Mouse (Mus musculus): ENCODE results near the gene Havcr1. TPM values are rescaled to one million over a fixed set of nuclear protein-coding genes. Genes with fewer than 3 reads are reported as not detected.

The Havcr1 gene
- polyA plus RNA-seq (2015; fragmentation: Nextera tagmentation; extraction: Ambion mirVana) = 0.06 and 0.08 TPM in 2 replicates

DNA sequence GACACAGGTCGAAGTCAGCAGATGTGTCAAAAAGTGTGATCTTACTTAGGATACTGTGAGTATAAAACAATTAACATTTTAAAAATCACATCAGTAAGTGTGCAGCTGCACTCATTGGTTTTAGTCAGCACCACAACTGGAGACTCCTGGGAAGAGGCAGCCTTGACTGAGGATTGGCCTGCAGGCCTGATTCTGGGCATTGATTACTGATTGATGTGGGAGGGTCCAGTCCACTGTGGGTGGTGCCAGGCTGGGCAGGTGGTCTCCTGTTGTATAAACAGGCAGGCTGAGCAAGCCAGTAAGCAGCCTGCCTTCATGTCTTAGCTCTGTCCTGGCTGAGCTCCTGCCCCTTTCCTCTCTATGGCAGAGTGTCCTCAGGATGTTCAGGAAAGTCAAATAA, at the start of gene Havcr1:
Gene Havcr1 (plus strand): TSS at position 5 of the 400 bp plus-strand sequence.

DNA sequence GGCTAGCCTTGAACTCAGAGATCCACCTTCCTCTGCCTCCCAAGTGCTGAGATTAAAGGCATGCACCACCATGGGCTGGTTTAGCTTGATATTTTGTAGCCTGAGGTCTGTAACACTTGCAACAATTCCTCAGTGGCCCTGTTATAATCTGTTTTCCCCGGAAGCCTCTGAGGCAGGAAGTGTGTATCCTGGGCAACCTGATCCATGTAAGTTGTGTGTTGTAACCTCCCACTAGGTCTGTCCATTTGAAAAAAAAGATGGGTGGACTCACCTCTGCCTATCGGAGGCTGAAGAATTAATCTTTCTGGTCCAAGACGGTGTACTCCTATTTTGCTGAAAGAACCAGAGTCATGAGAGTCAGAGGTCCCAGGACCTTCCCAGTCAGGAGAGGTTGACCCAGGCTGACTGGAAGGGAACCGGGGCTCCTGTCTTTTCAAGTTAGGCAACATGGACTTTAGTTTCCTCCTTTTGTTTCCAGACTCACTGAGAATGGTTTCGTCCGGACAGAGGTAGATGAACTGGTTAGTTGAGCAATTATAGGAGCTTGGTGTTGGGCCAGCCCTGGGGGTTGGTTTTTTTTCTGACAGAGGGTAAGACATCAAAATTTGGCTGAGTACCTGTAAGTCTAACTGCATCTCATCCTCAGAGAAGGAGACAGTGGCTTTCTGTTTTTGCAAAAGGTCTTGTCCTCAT, 28.1 kb upstream of the Havcr1 start, which contains the start of gene Timd2:
Gene Timd2 (minus strand): TSS at position 398 of the 693 bp plus-strand sequence.

DNA sequence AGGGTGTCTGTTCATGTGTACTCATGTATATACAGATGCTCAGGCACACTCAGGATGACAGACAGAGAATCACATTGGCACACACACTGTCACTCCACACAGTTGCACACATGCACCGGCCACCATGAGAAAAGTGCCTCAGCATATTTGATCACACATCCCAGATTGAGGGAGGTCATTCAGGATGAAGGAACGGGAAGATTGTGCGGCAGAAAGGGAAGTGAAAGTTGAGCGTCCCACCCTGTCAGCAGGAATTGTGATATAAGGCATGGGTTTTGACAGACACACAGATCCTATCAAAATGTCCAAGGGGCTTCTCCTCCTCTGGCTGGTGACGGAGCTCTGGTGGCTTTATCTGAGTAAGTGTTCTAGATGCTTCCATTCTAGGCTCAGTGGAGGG, 75.6 kb downstream of the Havcr1 start, which contains the start of gene Timd4:
Gene Timd4 (plus strand): TSS at position 290 of the 400 bp plus-strand sequence.

Other genes starting within 250 kb of the Havcr1 start
- not detected in 2 replicates for gene Gm12169, start 210.9 kb upstream of the Havcr1 start, polyA plus RNA-seq (2015; fragmentation: Nextera tagmentation; extraction: Ambion mirVana)
- gene BC053393, start 163.5 kb upstream of the Havcr1 start, polyA plus RNA-seq (2015; fragmentation: Nextera tagmentation; extraction: Ambion mirVana) = not detected in 2 replicates
- not detected in 2 replicates for gene Dppa1, start 105.8 kb upstream of the Havcr1 start, polyA plus RNA-seq (2015; fragmentation: Nextera tagmentation; extraction: Ambion mirVana)
- 0.06 TPM in 1 of 2 replicates, not detected in the other for gene Timd2, start 28.0 kb upstream of the Havcr1 start, polyA plus RNA-seq (2015; fragmentation: Nextera tagmentation; extraction: Ambion mirVana)
- 1.1 and 2.8 TPM in 2 replicates for gene Timd4, start 75.7 kb downstream of the Havcr1 start, polyA plus RNA-seq (2015; fragmentation: Nextera tagmentation; extraction: Ambion mirVana)

Data from spleen, postnatal 0 days (tissue).